ENCODE assay signal across 23 mouse cellular contexts in genomic region chr14:78817651-78818050, GRCm38 (mm10).
"Had no signal": no experiment of that assay in that cellular context is flagged by ENCODE, and none has a peak within 500 bp of the region (broad histone marks: within the 10 kb centered on the region; RNA-seq: fewer than 3 reads in every experiment).

No protein-coding gene starts in this region.

- H3K27ac ChIP-seq: forebrain, embryonic 15.5 days; heart, adult 2 months; heart, embryonic 13.5 days; heart, embryonic 15.5 days; hindbrain, embryonic 13.5 days; hindbrain, embryonic 15.5 days; intestine, embryonic 15.5 days; limb, embryonic 13.5 days; limb, embryonic 15.5 days; liver, embryonic 12.5 days; liver, embryonic 14.5 days had no signal

- H3K9ac ChIP-seq: forebrain, embryonic 15.5 days; forebrain, postnatal 0 days; heart, embryonic 13.5 days; heart, embryonic 15.5 days; hindbrain, embryonic 13.5 days; hindbrain, embryonic 15.5 days; intestine, embryonic 15.5 days; limb, embryonic 13.5 days; limb, embryonic 15.5 days; liver, embryonic 12.5 days; liver, embryonic 14.5 days had no signal

- H3K36me3 ChIP-seq: forebrain, embryonic 15.5 days; heart, embryonic 13.5 days; heart, embryonic 15.5 days; hindbrain, embryonic 13.5 days; hindbrain, embryonic 15.5 days; intestine, embryonic 15.5 days; limb, embryonic 13.5 days; limb, embryonic 15.5 days; liver, embryonic 12.5 days had no signal

- H3K4me2 ChIP-seq: forebrain, embryonic 15.5 days; heart, embryonic 11.5 days; heart, embryonic 13.5 days; heart, embryonic 15.5 days; hindbrain, embryonic 13.5 days; hindbrain, embryonic 15.5 days; intestine, embryonic 15.5 days; limb, embryonic 13.5 days; limb, embryonic 15.5 days; liver, embryonic 12.5 days had no signal

- DNase-seq: forebrain, postnatal 0 days; gastrocnemius, postnatal 14 days; gastrocnemius, postnatal 36 days; heart, adult 11 months; heart, adult 2 months; heart, postnatal 14 days; heart, postnatal 36 days; layer of hippocampus, adult 9-11 months; layer of hippocampus, postnatal 36 days; left cerebral cortex, postnatal 4 days had no signal

- ATAC-seq: forebrain, embryonic 15.5 days; forebrain, postnatal 0 days; inflammation-experienced regulatory T-cells, adult 6 months; intestine, embryonic 15.5 days; intestine, postnatal 0 days; liver, embryonic 12.5 days had no signal

- H3K4me3 ChIP-seq: forebrain, embryonic 15.5 days; heart, adult 2 months; heart, embryonic 13.5 days; heart, embryonic 15.5 days; hindbrain, embryonic 13.5 days; hindbrain, embryonic 15.5 days; intestine, embryonic 15.5 days; limb, embryonic 13.5 days; limb, embryonic 15.5 days; liver, embryonic 12.5 days had no signal

- H3K4me1 ChIP-seq: forebrain, embryonic 15.5 days; heart, embryonic 15.5 days; hindbrain, embryonic 13.5 days; hindbrain, embryonic 15.5 days; intestine, embryonic 15.5 days; limb, embryonic 13.5 days; limb, embryonic 15.5 days; liver, embryonic 12.5 days had no signal

- H3K27me3 ChIP-seq: forebrain, embryonic 15.5 days; heart, embryonic 13.5 days; heart, embryonic 15.5 days; hindbrain, embryonic 13.5 days; hindbrain, embryonic 15.5 days; intestine, embryonic 15.5 days; limb, embryonic 13.5 days; limb, embryonic 15.5 days; liver, embryonic 12.5 days had no signal

- H3K9me3 ChIP-seq: forebrain, embryonic 15.5 days; heart, embryonic 13.5 days; heart, embryonic 15.5 days; hindbrain, embryonic 15.5 days; intestine, embryonic 15.5 days; limb, embryonic 15.5 days; liver, embryonic 12.5 days had no signal
